Mouse (Mus musculus): Measurements from ENCODE around the gene Gm20517.
"Not testable (repeated sequence)": the region's sequence is repeated elsewhere in the genome, so short reads cannot be mapped to it uniquely, and the experiment has no call there.

The Gm20517 gene

DNA sequence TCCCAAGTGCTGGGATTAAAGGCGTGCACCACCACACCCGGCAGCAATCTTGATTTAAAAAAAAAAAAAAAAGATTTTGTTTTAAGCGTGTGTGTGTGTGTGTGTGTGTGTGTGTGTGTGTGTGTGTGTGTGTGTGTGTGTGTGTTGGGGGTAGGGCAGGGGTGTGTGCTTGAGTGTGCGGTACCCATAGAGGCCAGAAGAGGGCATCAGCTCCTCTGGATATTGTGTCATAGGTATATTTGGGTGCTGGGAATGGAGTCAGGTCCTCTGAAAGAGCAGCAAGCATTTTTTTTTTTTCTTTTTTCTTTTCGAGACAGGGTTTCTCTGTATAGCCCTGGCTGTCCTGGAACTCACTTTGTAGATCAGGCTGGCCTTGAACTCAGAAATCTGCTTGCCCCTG lies 13.2 kb downstream of the Gm20517 start:
- not testable (repeated sequence) for DNase-seq (ENCODE audit: extremely low read depth, insufficient read length, low spot score)

DNA sequence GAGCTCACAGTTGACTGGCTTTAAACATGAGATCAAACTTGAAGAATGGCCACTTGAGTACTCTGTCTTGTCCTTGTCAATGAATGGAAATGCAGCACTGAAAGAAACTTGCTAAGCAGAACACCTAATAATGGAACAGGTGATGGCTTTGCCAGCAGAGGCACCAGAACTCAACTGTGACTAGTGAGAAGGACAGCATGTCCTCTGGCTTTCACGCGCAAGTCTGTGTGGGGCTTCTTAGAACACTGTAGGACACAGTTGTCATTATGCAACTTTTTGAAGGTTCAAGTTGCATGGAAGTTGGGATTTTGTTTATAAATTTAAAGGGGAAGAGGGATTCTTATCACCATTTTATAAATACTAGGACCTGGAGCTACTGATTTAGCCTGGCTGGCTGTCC lies 13.7 kb downstream of the Gm20517 start:
- DNase-seq (ENCODE audit: extremely low read depth, insufficient read length, low spot score) = no peak

DNA sequence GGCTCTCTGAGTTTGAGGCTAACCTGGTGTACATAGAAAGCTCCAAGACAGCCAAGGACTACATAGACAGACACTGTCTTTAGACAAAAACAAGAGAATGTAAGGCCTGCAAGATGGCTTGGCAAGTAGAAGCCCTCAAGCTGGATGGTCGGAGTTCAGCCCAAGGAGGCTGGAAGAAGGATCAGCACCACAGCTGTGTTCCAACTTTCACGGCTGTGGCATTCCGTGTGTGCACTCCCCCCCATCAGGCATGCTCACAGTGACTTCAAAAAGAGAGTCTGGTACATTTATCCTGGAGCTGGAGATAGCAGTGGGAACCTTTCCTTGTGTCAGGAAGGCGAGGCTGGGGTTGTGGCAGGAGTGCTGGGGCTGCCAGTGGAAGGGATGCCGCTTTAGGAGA lies 14.6 kb downstream of the Gm20517 start:
- no peak for DNase-seq (ENCODE audit: extremely low read depth, insufficient read length, low spot score)

DNA sequence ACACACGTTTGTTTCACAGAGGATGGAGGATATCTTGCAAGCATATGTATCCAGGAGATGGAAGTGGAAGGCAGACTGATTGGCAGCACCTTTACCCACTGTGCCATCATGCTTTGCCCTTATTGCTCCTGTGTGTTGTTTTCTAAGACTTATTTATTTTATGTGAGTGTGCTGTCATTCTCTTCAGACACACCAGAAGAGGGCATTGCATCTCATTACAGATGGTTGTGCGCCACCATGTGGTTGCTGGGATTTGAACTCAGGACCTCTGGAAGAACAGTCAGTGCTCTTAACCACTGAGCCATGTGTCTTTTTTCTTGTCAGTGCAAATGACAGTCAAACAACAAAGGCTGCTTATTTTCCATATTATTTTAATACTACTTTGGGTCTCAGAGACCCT lies 16.4 kb downstream of the Gm20517 start:
- DNase-seq (ENCODE audit: extremely low read depth, insufficient read length, low spot score) = no peak

DNA sequence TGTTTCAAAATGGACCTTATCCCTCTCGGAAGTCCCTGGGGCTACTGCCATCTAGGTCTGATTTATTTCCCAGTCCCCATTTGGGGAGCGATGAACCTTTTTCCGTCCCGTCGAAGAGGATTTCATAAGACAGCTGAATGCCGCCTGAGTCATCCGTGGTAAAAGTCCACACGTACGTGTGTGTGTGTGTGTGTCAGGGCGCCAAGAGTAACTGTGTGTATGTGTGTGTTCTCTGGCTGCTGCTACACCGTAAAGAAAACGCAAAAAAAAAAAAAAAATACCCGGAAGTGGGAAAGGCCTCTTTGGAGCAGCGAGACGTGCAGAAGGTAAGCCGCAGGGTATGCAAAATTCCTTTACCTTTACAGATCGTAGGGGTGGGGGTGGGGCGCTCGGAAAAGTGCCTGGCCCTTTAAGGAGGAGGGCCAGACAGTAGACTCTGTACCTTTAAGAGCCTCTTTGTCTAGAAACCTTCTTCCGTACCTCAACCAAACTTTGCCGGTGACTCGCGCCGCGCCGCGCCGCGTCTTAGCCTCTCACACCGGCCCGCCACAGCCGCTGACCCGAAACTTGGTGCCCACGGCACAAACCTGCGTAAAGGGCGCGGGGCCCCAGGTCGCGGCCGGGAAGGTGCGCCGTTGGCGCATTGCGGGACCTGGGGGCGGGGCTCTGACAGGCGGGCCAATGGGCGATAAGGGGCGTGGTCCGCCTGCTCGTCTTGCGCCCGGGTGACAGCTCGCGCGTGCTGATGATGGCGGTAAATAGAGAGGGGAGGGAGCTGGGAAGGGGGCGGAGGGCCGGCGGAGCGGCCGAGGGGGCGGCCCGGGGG lies 17.7 kb downstream of the Gm20517 start:
- peak; percentile 96 for DNase-seq (ENCODE audit: extremely low read depth, insufficient read length, low spot score)

DNA sequence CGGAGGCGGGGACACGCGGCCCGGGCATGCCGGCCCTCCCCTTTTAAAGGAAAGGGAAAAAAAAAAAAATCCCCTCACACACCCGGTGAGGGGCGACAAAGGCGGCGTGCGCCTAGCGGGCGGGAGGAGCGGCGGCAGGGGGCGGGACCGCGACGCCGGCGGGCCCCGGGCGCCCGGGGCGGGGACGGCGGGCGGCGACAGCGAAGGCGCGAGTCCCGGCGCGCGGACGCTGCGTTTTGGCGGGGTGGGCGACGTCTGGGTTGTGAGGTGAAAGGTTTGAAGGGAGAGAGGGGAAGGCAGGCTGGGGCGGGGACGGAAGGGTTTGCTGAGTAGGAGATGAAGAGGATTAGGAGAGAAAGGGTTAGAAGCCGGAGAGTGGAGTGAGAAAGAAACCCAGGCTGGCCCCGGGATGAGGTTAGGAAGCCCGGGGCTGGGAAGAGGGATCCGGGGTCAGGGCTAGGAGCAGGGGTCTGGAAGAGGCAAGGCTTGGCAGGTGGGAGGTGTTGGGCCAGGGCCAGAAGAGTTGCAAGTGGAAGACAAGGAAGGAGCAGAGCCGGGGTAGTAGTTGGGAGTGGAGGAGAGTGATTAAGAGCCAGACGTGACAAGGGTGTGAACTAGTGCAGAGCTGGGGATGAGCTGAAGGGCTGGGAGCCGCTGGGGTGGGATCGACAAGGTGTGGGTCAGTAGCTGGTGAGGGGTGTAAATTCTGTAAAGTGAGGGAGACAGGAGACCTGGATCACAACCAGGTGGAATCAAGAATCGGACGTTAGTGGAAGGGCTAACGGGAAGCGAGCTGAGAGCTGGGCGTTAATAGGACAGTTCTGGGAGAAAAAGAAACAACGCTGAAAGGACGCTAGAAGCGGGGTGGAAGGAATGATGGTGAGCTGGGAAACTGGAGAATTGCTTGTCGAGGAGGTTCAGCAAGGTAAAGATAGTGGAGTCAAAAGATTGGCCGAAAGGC lies 18.6 kb downstream of the Gm20517 start:
- no peak for DNase-seq (ENCODE audit: extremely low read depth, insufficient read length, low spot score)

DNA sequence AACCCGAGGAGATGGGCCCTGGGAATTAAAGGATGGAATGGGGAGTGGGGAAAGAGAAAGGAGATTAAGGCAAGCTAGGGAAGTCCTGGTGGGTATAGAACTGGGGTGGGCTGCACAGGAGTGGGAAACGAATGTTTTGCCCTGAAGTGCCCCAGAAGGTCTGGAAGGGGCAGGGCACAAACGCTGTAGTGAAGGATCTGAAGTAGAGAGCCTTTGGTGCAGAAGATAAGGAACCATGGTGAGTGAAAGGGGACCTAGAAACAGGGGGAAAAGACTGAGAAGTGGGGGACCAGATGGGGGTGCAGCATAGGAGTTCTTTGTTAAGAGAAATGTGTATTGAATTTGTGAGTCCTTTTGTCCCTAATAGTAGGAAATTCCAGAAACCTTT lies 19.3 kb downstream of the Gm20517 start, which contains the start of gene Usp49:
Gene Usp49, plus strand, starts transcription at position 13 of the 388 bp plus-strand sequence.
- DNase-seq (ENCODE audit: extremely low read depth, insufficient read length, low spot score) = no peak

DNA sequence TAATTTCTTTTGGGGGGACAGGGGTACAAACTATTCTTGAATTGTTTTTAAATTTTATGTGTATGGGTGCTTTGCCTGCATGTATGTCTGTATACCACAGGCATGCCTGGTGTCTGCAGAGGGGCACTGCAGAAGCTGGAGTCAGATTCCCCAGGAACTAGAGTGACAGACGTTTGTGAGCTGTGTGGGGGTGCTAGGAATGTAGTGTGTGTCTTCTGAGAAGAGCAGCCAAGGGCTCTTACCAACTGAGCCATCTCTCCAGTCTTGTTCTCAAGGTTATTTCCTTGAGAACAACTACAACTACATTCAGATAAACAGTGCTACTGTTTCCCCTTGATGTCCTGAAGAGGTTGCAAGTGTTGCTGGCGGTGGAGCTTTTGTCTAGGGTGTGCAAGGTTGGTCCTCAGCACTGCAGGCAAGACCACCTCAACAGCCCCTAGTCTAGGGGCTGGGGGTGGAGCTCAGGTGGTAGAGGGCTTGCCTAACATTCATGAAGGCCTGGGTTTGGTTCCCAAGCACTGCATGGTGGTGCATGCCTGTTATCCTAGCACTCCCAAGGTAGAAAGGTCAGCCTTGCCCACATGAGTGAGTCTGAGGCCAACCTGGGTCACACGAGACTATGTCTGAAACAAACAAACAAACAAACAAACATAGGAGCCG lies 20.9 kb downstream of the Gm20517 start:
- DNase-seq (ENCODE audit: extremely low read depth, insufficient read length, low spot score) = no peak

DNA sequence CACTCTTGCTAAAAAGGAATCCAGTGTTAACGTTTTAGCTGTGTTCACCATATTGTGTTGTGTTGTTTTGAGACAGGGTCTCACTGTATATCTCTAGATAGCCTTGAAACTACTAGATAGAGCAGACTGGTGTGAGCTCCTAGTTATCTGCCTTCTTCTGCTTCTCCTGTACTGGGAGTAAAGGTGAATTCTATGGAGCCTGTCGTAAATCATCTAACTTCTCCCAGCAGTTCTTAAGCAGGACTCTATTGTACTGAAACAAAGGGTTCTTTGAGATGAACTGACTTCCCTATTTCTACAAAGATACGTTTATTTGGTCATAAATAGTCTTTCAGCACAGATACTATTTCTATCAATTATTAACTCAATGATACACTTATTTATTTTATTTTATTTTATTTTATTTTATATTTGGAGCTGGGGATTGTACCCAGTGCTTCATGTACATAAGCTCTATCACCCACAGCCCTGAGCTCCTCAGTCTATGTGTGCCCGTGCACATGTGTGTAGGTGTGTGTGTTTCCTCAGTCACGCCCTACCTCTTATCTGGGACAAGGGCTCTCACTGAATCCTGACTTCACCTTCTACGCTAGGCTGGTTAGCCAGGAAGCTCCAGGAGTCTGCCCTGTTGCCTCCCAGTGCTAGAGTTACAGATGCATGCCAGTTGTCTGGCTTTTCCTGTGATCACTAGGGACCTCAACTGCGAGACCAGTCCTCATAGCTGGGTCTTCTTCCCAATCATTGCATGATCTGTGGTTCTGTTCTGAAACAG lies 22.8 kb downstream of the Gm20517 start:
- no peak for DNase-seq (ENCODE audit: extremely low read depth, insufficient read length, low spot score)

DNA sequence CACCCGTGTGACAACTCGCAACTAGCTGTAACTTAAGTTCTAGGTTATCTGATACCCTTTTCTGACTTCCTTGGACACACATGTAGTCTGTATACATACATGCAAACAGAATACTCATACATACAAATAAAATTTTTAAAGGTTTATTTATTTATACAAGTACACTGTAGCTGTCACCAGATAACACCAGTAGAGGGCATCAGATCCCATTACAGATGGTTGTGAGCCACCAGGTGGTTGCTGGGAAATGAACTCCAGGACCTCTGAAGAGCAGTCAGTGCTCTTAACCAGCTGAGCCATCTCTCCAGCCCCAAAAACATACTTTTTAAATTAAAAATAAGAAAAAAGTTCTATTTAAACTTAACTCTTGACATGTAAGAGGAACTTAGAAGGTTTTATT lies 31.6 kb downstream of the Gm20517 start:
- DNase-seq (ENCODE audit: extremely low read depth, insufficient read length, low spot score) = no peak

DNA sequence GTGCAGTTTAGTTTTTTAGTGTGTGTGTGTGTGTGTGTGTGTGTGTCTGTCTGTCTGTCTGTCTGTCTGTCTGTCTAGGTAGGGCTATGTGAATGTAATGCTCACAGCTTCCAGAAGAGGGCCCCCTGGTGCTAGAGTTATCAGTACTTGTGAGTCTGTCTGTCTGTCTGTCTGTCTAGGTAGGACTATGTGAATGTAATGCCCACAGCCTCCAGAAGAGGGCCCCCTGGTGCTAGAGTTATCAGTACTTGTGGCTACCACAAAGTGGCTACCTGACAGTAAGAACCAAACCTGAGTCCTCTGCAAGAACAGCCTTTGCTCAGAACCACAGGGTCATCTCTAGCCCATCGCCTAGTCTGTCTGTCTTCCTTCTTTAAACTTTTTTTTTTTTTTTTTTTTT lies 35.3 kb downstream of the Gm20517 start:
- peak; percentile 35 for DNase-seq (ENCODE audit: extremely low read depth, insufficient read length, low spot score)

DNA sequence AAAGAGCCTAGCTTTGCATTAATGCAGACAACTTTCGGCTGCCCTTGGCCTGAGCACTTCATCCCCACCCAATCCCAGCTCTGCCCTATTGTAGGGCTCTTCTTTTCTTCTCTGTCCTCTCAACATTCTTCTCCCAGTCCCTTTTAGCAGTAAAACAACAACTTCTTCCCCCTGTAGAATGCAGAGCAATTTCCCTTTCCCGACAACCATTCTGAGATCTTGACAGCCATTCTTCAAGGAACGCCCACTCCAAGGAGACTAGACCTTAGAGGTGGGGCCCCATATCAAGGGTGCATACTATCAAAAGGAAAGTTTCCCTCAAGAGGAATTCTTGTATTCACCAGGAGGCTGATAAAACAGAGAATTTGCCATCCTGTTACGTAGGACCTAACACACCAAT lies 37.6 kb downstream of the Gm20517 start:
- no peak for DNase-seq (ENCODE audit: extremely low read depth, insufficient read length, low spot score)

DNA sequence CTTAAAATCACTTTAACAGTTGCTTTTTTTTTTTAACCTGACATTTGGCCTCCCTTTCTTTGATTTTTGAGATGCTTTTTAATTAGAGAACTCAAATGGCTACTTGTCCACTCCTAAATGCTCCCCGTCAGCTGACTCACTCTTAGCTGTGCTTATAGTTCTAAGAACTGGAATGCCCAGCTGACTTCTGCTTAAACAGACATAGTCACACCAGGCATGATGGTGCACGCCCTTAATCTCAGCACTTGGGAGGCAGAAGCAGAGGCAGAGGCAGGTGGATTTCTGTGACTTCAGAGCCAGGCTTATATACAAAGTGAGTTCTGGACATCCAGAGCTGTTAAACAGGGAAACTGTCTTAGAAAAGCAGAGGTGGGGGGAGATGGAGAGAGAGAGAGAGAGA lies 40.6 kb downstream of the Gm20517 start:
- DNase-seq (ENCODE audit: extremely low read depth, insufficient read length, low spot score) = no peak

DNA sequence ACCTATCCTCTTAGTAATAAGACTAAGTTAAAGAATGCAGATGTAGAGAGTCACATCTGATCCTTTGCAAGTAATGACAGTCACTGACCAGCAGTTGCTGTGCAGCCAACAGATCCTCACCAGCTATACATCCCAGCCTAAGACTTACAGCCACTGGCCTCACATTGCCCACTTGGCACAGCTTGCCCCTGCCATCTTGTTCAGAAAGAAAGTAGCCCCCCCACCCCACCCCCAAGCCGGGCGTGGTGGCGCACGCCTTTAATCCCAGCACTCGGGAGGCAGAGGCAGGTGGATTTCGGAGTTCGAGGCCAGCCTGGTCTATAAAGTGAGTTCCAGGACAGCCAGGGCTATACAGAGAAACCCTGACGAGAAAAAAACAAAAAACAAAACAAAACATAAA lies 43.0 kb downstream of the Gm20517 start:
- not testable (repeated sequence) for DNase-seq (ENCODE audit: extremely low read depth, insufficient read length, low spot score)

DNA sequence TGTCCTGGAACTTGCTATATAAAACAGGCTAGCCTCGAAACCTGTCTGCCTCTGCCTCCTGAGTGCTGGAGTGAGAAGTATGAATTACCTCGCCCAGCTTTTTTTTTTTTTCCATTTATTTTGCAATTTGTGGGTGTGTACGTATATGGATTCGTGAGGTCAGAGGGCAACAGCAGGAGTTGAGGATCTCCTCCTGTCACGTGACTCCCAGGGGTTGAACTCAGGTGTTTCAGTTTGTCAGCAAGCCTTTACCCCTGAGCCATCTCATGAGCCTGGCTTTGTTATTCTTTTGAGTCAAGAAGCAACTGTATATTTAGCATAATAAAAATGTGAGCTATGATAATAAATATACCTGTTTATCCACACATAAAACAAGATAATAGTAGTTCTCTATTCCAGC lies 44.3 kb downstream of the Gm20517 start:
- no peak for DNase-seq (ENCODE audit: extremely low read depth, insufficient read length, low spot score)

DNA sequence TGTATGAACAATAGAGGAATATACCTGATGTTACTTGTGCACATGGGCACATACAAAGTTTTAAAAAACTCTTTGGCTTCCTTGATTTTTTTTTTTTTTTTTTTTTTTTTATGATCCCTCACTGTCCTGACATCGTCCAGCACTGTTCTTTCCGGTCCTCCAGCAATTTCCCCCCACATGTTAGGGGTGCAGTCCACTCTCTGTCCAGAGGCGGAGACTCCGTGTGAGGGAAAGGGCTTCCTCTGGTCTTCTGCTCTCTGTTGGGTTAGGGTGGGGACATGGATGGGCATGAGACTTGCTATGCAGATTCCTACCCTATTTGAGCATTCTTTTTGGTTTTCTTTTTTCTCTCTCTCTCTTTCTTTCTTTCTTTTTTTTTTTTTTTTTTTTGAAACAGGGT lies 46.5 kb downstream of the Gm20517 start:
- DNase-seq (ENCODE audit: extremely low read depth, insufficient read length, low spot score) = no peak

DNA sequence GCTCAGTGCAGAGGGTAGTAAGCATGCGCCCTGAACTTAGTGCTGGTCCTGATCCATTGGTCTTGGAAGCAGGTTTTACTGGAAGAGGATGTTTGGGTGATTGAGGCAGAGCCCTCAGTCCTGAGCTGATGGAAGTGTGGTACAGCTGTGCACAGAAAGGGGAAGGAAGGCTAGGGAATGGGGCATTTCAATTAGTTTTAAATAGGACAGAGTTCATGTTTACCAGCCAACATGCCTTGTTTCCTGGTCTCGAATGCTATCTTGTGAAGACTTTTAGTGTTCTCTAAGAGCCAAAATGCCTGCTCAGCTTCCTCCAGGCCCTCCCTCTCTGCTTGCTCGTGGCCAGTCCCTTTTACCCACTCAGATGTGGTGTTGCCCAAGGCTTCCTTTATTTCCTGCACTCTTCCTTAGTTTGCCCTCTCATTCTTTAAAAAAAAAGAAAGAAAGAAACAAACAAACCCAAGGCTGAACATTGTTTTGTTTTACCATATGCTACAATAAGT lies 47.4 kb downstream of the Gm20517 start:
- no peak for DNase-seq (ENCODE audit: extremely low read depth, insufficient read length, low spot score)

DNA sequence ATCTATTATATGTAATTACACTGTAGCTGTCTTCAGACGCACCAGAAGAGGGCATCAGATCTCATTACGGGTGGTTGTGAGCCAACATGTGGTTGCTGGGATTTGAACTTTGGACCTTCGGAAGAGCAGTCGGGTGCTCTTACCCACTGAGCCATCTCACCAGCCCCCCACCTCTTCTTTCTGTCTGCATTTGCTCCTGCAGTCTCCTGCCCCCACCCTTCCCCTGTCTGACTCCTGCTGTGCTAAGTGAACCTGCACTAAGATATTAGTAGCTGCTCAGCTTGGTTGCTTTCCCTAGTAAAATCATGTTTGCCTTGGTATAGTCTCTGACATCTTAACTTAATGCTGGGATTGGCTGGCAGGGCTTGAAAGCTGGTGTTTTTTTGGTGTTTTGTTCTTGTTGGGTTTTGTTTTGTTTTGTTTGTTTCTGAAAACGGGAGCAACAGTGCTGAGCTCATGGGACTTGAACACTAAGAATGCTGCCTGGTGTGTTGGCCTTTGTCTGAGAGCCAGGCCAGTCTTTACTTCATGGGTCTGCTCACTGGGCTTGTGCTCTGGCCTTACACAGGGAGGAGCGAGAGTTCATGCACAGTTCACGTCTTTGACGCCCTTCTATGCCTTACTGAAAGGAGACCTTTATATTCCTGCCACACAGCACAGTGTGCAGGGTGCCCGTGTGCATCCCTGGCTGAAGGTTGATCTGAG lies 51.8 kb downstream of the Gm20517 start:
- no peak for DNase-seq (ENCODE audit: extremely low read depth, insufficient read length, low spot score)

DNA sequence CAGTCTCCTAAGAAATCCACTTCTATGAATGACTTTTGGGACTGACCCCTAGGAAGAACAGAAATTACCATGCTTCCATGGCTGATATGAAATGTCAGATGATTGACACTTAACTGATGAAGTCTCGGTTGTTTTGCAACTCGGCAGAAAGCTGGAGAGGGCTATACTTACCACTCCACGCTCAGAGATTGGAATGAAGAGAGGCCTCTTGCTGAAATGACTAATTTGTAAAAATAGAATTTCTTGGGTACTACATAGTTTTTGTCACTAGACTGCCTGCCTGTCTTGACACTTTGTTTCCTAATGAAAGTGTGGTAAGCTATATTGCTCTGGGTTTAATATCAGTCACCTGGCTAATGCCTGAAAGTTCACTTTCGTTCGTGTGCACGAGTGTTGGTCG lies 53.1 kb downstream of the Gm20517 start:
- no peak for DNase-seq (ENCODE audit: extremely low read depth, insufficient read length, low spot score)

DNA sequence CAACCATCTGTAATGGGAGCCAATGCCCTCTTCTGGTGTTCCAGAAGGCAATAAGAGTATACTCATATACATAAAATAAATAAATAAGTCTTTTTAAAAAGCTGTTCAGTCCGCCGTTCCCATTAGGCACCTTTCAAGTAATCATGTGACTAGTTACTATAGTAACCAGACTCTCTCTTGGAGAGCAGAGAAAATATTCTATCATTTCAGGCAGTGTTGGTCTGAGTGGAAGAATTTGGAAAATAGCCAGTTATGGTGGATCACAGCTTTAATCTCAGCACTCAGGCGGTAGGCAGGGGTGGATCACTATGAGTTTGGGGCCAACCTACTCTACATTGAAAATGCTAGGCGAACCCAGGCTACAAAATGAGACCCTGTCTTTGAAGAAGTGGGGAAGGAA lies 57.8 kb downstream of the Gm20517 start:
- no peak for DNase-seq (ENCODE audit: extremely low read depth, insufficient read length, low spot score)
